In genomic region chr5:33629301-33629987, GRCm38 (mm10) we compare ENCODE assay signal across 8 mouse cellular contexts. TPM values are rescaled to one million over a fixed set of nuclear protein-coding genes. Genes with fewer than 3 reads are reported as not detected.
DNase-seq lines count a peak whose midpoint lies in the region; ATAC-seq and TF ChIP-seq lines count a peak whose summit lies in the region.

TSS of gene Fam53a (minus strand) at chr5:33629635.
TSS of gene Gm9903 (plus strand) at chr5:33629925.

- H3K9ac ChIP-seq in forebrain, postnatal 0 days = peak within 1 kb of the TSS; percentile 73
- H3K9ac ChIP-seq in lung, embryonic 15.5 days = peak within 1 kb of the TSS; percentile 86

- peaks cover 6% of the 10 kb centered on the region; the same call in 1 of the 2 replicates for H3K4me1 ChIP-seq in cerebellum, adult 2 months (ENCODE audit: control insufficient read depth, insufficient read depth, low read length)
- no peaks in the 10 kb centered on the region; the same call in 1 of the 2 replicates for H3K4me1 ChIP-seq in forebrain, postnatal 0 days (ENCODE audit: insufficient read depth)
- H3K4me1 ChIP-seq in lung, embryonic 15.5 days = peaks cover 15% of the 10 kb centered on the region
- peaks cover 7% of the 10 kb centered on the region for H3K4me1 ChIP-seq in olfactory bulb, adult 2 months (ENCODE audit: control insufficient read depth, insufficient read depth, low read length)

- H3K4me3 ChIP-seq in cerebellum, adult 2 months (replicated peaks; ENCODE audit: insufficient read depth, low read depth, low read length) = peak within 1 kb of the TSS; percentile 75
- H3K4me3 ChIP-seq in forebrain, postnatal 0 days (ENCODE audit: low read depth, low read length) = peak within 1 kb of the TSS; percentile 77
- peak within 1 kb of the TSS; percentile 92 for H3K4me3 ChIP-seq in lung, embryonic 15.5 days
- peak within 1 kb of the TSS; percentile 88 for H3K4me3 ChIP-seq in olfactory bulb, adult 2 months (ENCODE audit: insufficient read depth, low read depth, low read length)

- DNase-seq in MEL-GATA-1-ER (ENCODE audit: extremely low read depth, low read depth) = peak; percentile 80
- DNase-seq in cerebellum, adult 2 months = peak; percentile 99 to 100
- DNase-seq in forebrain, postnatal 0 days = peak; percentile 98
- peak; percentile 100 for DNase-seq in heart, postnatal 4 days
- DNase-seq in layer of hippocampus, adult 9-10 months (ENCODE audit: low spot score) = peak; percentile 99
- peak; percentile 99 for DNase-seq in thymus, adult 18-20 months

- 1% methylated on average over 98 of the region's 99 CpGs for WGBS in cerebellum, adult 2 months
- WGBS in forebrain, postnatal 0 days = 2% methylated on average over 74 of the region's 99 CpGs
- WGBS in lung, embryonic 15.5 days = under 1% methylated on average over 98 of the region's 99 CpGs
- under 1% methylated on average over 97 of the region's 99 CpGs for WGBS in olfactory bulb, adult 2 months

- peak; percentile 88 for TF ChIP-seq POLR2A in cerebellum, adult 2 months (IDR thresholded peaks at IDR 0.05; ENCODE audit: borderline replicate concordance, insufficient read depth, low read length)
- peak; percentile 88 for TF ChIP-seq POLR2A in olfactory bulb, adult 2 months (IDR thresholded peaks at IDR 0.05; ENCODE audit: insufficient read depth, low read depth, low read length)

- peak; percentile 99 for ATAC-seq in forebrain, postnatal 0 days
- ATAC-seq in lung, embryonic 15.5 days (ENCODE audit: borderline replicate concordance, extremely low read depth, low FRiP score, low TSS enrichment) = peak; percentile 97

- H3K36me3 ChIP-seq in forebrain, postnatal 0 days (ENCODE audit: insufficient read depth) = no peaks in the 10 kb centered on the region
- H3K36me3 ChIP-seq in lung, embryonic 15.5 days = no peaks in the 10 kb centered on the region

- H3K4me2 ChIP-seq in forebrain, postnatal 0 days (ENCODE audit: low read depth) = peak within 1 kb of the TSS; percentile 89
- H3K4me2 ChIP-seq in lung, embryonic 15.5 days = peak within 1 kb of the TSS; percentile 86

- H3K27ac ChIP-seq in cerebellum, adult 2 months (ENCODE audit: insufficient read depth, low read length) = peak within 1 kb of the TSS; percentile 52
- peak within 1 kb of the TSS; percentile 79 for H3K27ac ChIP-seq in forebrain, postnatal 0 days (ENCODE audit: low read depth, low read length)
- peak within 1 kb of the TSS; percentile 93 for H3K27ac ChIP-seq in lung, embryonic 15.5 days
- H3K27ac ChIP-seq in olfactory bulb, adult 2 months (ENCODE audit: insufficient read depth, low read depth, low read length) = peak within 1 kb of the TSS; percentile 83

- TF ChIP-seq CTCF in cerebellum, adult 2 months (IDR thresholded peaks at IDR 0.05; ENCODE audit: borderline replicate concordance, insufficient read depth, low read depth, low read length) = no peak
- TF ChIP-seq CTCF in forebrain, postnatal 0 days (IDR thresholded peaks at IDR 0.05; ENCODE audit: low read depth) = peak; percentile 56
- TF ChIP-seq CTCF in olfactory bulb, adult 2 months (IDR thresholded peaks at IDR 0.05; ENCODE audit: insufficient read depth, low read depth, low read length) = no peak

- H3K9me3 ChIP-seq in forebrain, postnatal 0 days (ENCODE audit: low read length) = no peaks in the 10 kb centered on the region
- no peaks in the 10 kb centered on the region for H3K9me3 ChIP-seq in lung, embryonic 15.5 days

- H3K27me3 ChIP-seq in cerebellum, adult 2 months (ENCODE audit: control insufficient read depth, insufficient read depth, low read length) = no peaks in the 10 kb centered on the region
- H3K27me3 ChIP-seq in forebrain, postnatal 0 days (ENCODE audit: insufficient read depth, low read length) = no peaks in the 10 kb centered on the region
- H3K27me3 ChIP-seq in lung, embryonic 15.5 days = no peaks in the 10 kb centered on the region

RNA-seq across cellular contexts. Expression of gene Fam53a, which starts in this region (rescaled TPM):
- 18.0 and 18.5 TPM in 2 replicates for polyA plus RNA-seq in cerebellum, adult 2 months (2012; rRNA removed)
- total RNA-seq in forebrain, postnatal 0 days (2014; rRNA removed) = 20.9 and 36.6 TPM in 2 replicates
- polyA plus RNA-seq in forebrain, postnatal 0 days (2015; fragmentation: Nextera tagmentation; extraction: Ambion mirVana) = 37.5 and 40.0 TPM in 2 replicates
- 10 to 100 TPM; 27.3 to 31.4 TPM for total RNA-seq in heart, postnatal 4 days (2021)
- 55.2 and 56.9 TPM in 2 replicates for polyA plus RNA-seq in lung, embryonic 15.5 days (2015; fragmentation: Nextera tagmentation; extraction: Ambion mirVana)
- not detected in 2 replicates for polyA plus RNA-seq in olfactory bulb, adult 2 months (2012; ENCODE audit: insufficient read depth, insufficient read length, low replicate concordance, missing spikeins)

RNA-seq across cellular contexts. Expression of gene Gm9903, which starts in this region (rescaled TPM):
- 0.93 and 1.1 TPM in 2 replicates for polyA plus RNA-seq in cerebellum, adult 2 months (2012; rRNA removed)
- 1.00 TPM in 1 of 2 replicates, not detected in the other for total RNA-seq in forebrain, postnatal 0 days (2014; rRNA removed)
- polyA plus RNA-seq in forebrain, postnatal 0 days (2015; fragmentation: Nextera tagmentation; extraction: Ambion mirVana) = 0.39 and 0.59 TPM in 2 replicates
- 1 to 10 TPM; 1.2 to 1.5 TPM for total RNA-seq in heart, postnatal 4 days (2021)
- 0.33 and 0.37 TPM in 2 replicates for polyA plus RNA-seq in lung, embryonic 15.5 days (2015; fragmentation: Nextera tagmentation; extraction: Ambion mirVana)
- polyA plus RNA-seq in olfactory bulb, adult 2 months (2012; ENCODE audit: insufficient read depth, insufficient read length, low replicate concordance, missing spikeins) = not detected in 2 replicates

Comparison
In these comparisons a context has a peak if more than half of its experiments do, and no peak if none do; other contexts are left out.
1. Peak in every context shown above with its lines: DNase-seq, ATAC-seq, H3K4me3 ChIP-seq and H3K27ac ChIP-seq.